Mouse (Mus musculus) T-cell, adult 2 months (primary cell): ENCODE data around the gene Tmem232.
"Not testable (repeated sequence)": the region's sequence is repeated elsewhere in the genome, so short reads cannot be mapped to it uniquely, and the experiment has no call there.

ENCODE experiments used
- DNase-seq: peaks from one replicate; pipeline ENCODE4 v3.0.0; 2022; ENCODE audit warnings: low spot score

Tmem232 gene

GRCm38 (mm10) chr17:65540441-65541272, at the start of gene Tmem232:
Gene Tmem232 (minus strand): TSS chr17:65540782.
- DNase-seq, result no peak

- no peak for DNase-seq
Measured at GRCm38 (mm10) chr17:65586892-65587291, 46.3 kb upstream of the Tmem232 start.

- no peak for DNase-seq
Measured at GRCm38 (mm10) chr17:65581440-65581839, 40.9 kb upstream of the Tmem232 start.

- no peak for DNase-seq
Measured at GRCm38 (mm10) chr17:65579766-65580165, 39.2 kb upstream of the Tmem232 start.

- no peak for DNase-seq
Measured at GRCm38 (mm10) chr17:65575339-65575738, 34.8 kb upstream of the Tmem232 start.

GRCm38 (mm10) chr17:65574850-65575249, 34.3 kb upstream of the Tmem232 start:
- DNase-seq, result no peak

GRCm38 (mm10) chr17:65571866-65572265, 31.3 kb upstream of the Tmem232 start:
- no peak for DNase-seq

- DNase-seq, result no peak
Measured at GRCm38 (mm10) chr17:65571466-65571865, 30.9 kb upstream of the Tmem232 start.

- no peak for DNase-seq
Measured at GRCm38 (mm10) chr17:65564189-65564588, 23.6 kb upstream of the Tmem232 start.

- no peak for DNase-seq
Measured at GRCm38 (mm10) chr17:65563345-65563744, 22.8 kb upstream of the Tmem232 start.

GRCm38 (mm10) chr17:65562761-65563160, 22.2 kb upstream of the Tmem232 start:
- peak; percentile 23 for DNase-seq

- DNase-seq, result peak; percentile 34
Measured at GRCm38 (mm10) chr17:65561361-65562015, 20.9 kb upstream of the Tmem232 start.

- peak; percentile 41 for DNase-seq
Measured at GRCm38 (mm10) chr17:65559273-65559672, 18.7 kb upstream of the Tmem232 start.

- no peak for DNase-seq
Measured at GRCm38 (mm10) chr17:65558788-65559187, 18.2 kb upstream of the Tmem232 start.

- peak; percentile 17 for DNase-seq
Measured at GRCm38 (mm10) chr17:65558217-65558616, 17.6 kb upstream of the Tmem232 start.

GRCm38 (mm10) chr17:65557212-65557611, 16.6 kb upstream of the Tmem232 start:
- no peak for DNase-seq

GRCm38 (mm10) chr17:65556798-65557197, 16.2 kb upstream of the Tmem232 start:
- no peak for DNase-seq

GRCm38 (mm10) chr17:65552426-65552997, 11.9 kb upstream of the Tmem232 start:
- no peak for DNase-seq

- no peak for DNase-seq
Measured at GRCm38 (mm10) chr17:65550357-65550756, 9.8 kb upstream of the Tmem232 start.

GRCm38 (mm10) chr17:65548698-65549365, 8.2 kb upstream of the Tmem232 start:
- DNase-seq, result no peak

GRCm38 (mm10) chr17:65546221-65546620, 5.6 kb upstream of the Tmem232 start:
- not testable (repeated sequence) for DNase-seq

- no peak for DNase-seq
Measured at GRCm38 (mm10) chr17:65536156-65536555, 4.4 kb downstream of the Tmem232 start.
